In the genomic region with DNA sequence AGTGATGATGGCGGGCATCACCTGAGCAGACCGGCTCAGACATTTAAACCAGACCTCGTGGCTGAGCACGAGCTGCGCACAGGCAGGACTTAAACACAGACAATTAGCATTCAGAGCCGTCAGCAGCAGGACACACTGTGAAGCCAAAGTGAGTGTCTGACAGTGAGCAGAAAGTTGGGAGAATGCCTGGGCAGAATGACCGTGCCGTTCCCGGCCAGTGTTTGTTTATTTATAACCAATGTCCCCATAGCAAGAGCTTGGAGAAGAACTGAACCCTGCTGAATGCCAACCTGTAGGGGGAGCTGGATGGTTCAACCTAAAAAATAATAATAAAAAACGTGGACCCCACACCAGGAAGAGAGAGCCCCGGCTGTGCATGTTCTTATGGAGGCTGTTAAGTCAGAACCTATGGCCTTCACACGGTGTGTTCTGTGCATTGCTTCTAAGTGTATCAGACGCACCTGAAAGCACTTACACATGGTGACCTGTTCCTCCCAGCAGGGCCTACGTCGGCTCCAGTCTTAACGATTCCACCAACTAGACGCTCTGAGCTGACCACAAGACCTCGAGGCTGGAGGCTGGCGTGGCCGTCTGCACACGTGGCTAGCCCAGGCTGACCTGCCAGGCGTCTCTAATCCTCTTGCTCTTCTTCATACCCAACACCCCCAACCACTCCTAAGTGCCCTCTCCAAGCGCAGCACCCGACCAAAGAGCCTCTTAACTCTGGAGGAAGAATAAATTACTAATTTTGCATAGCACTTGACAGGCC, we compare ENCODE assay signal across 9 mouse cellular contexts. TPM values are rescaled to one million over a fixed set of nuclear protein-coding genes. Genes with fewer than 3 reads are reported as not detected.
DNase-seq lines count a peak whose midpoint lies in the region; ATAC-seq lines count a peak whose summit lies in the region.
"Had no signal": no experiment of that assay in that cellular context is flagged by ENCODE, and none has a peak within 500 bp of the region (broad histone marks: within the 10 kb centered on the region; RNA-seq: fewer than 3 reads in every experiment).

No protein-coding gene starts in this region.

- H3K9me3 ChIP-seq in heart, embryonic 12.5 days (replicated peaks): no peaks in the 10 kb centered on the region

- no peak overlapping the region for H3K9ac ChIP-seq in heart, embryonic 12.5 days

- no peaks in the 10 kb centered on the region for H3K27me3 ChIP-seq in heart, embryonic 12.5 days (replicated peaks)

- H3K4me3 ChIP-seq in heart, embryonic 12.5 days: no peak overlapping the region

- peaks cover 49% of the 10 kb centered on the region for H3K36me3 ChIP-seq in heart, embryonic 12.5 days

- H3K4me2 ChIP-seq in heart, embryonic 12.5 days: peak overlapping the region; percentile 39

- H3K27ac ChIP-seq in heart, embryonic 12.5 days (ENCODE audit: poor library complexity, severe bottlenecking): peak overlapping the region; percentile 76
- H3K27ac ChIP-seq: macrophage had no signal

- peak; percentile 56 for DNase-seq in ovary, postnatal 14 days (ENCODE audit: low spot score)
- DNase-seq in ovary, postnatal 10 days (ENCODE audit: low spot score): no peak
- DNase-seq in cerebellum, postnatal 10 days: peak; percentile 70 to 72
- DNase-seq in kidney, postnatal 25 days: peak; percentile 75 to 82
- DNase-seq in mesoderm, embryonic 11.5 days (ENCODE audit: low read depth, low spot score): peak; percentile 37
- DNase-seq in thymus, postnatal 10 days (ENCODE audit: low spot score in 2 of 2): no peak

- WGBS in heart, embryonic 12.5 days: 51% methylated on average over 24 of the region's 24 CpGs

- H3K4me1 ChIP-seq in heart, embryonic 12.5 days (replicated peaks): peaks cover 22% of the 10 kb centered on the region

- peak; percentile 24; the same call in 1 of the 2 replicates for ATAC-seq in heart, embryonic 12.5 days (ENCODE audit: insufficient number of reproducible peaks, low FRiP score)
- ATAC-seq in megakaryocyte-erythroid progenitor cell, adult 5-6 weeks (replicated peaks; ENCODE audit: low FRiP score, low TSS enrichment, poor library complexity, severe bottlenecking): no peak

RNA-seq across cellular contexts. Expression of gene Med24, which starts 7.6 kb away (rescaled TPM):
- polyA plus RNA-seq in heart, embryonic 12.5 days (2016; fragmentation: Nextera tagmentation; extraction: Ambion mirVana): 45.9 and 48.1 TPM in 2 replicates
- 62.2 and 78.6 TPM in 2 replicates for total RNA-seq in megakaryocyte-erythroid progenitor cell, adult 5-6 weeks (2014; fragmentation: Nextera tagmentation)
- 30.1 and 42.7 TPM in 2 replicates for total RNA-seq in megakaryocyte-erythroid progenitor cell, adult 5-6 weeks (2017)

RNA-seq across cellular contexts. Expression of gene Thra, which starts 18.8 kb away (rescaled TPM):
- 27.0 and 29.8 TPM in 2 replicates for polyA plus RNA-seq in heart, embryonic 12.5 days (2016; fragmentation: Nextera tagmentation; extraction: Ambion mirVana)
- 47.5 and 51.0 TPM in 2 replicates for total RNA-seq in megakaryocyte-erythroid progenitor cell, adult 5-6 weeks (2014; fragmentation: Nextera tagmentation)
- total RNA-seq in megakaryocyte-erythroid progenitor cell, adult 5-6 weeks (2017): 20.4 and 23.3 TPM in 2 replicates

RNA-seq across cellular contexts. Expression of gene Csf3, which starts 20.6 kb away (rescaled TPM):
- not detected in 2 replicates for polyA plus RNA-seq in heart, embryonic 12.5 days (2016; fragmentation: Nextera tagmentation; extraction: Ambion mirVana)
- total RNA-seq in megakaryocyte-erythroid progenitor cell, adult 5-6 weeks (2014; fragmentation: Nextera tagmentation): not detected in 2 replicates
- total RNA-seq in megakaryocyte-erythroid progenitor cell, adult 5-6 weeks (2017): not detected in 2 replicates
- polyA plus RNA-seq: macrophage had no signal

RNA-seq across cellular contexts. Expression of gene Psmd3, which starts 39.3 kb away (rescaled TPM):
- polyA plus RNA-seq in heart, embryonic 12.5 days (2016; fragmentation: Nextera tagmentation; extraction: Ambion mirVana): 184 and 190 TPM in 2 replicates
- 117 and 124 TPM in 2 replicates for total RNA-seq in megakaryocyte-erythroid progenitor cell, adult 5-6 weeks (2014; fragmentation: Nextera tagmentation)
- 84.5 and 117 TPM in 2 replicates for total RNA-seq in megakaryocyte-erythroid progenitor cell, adult 5-6 weeks (2017)

RNA-seq across cellular contexts. Expression of gene Nr1d1, which starts 53.5 kb away (rescaled TPM):
- polyA plus RNA-seq in heart, embryonic 12.5 days (2016; fragmentation: Nextera tagmentation; extraction: Ambion mirVana): 6.4 TPM in 2 replicates
- total RNA-seq in megakaryocyte-erythroid progenitor cell, adult 5-6 weeks (2014; fragmentation: Nextera tagmentation): 4.1 and 8.0 TPM in 2 replicates
- 0.34 and 1.3 TPM in 2 replicates for total RNA-seq in megakaryocyte-erythroid progenitor cell, adult 5-6 weeks (2017)

Comparison
In these comparisons a context has a peak if more than half of its experiments do, and no peak if none do; other contexts are left out.
1. DNase-seq: peak in ovary, postnatal 14 days (single experiment), cerebellum, postnatal 10 days (2 of 2), kidney, postnatal 25 days (2 of 2) and mesoderm, embryonic 11.5 days (single experiment); none in ovary, postnatal 10 days (single experiment) and thymus, postnatal 10 days (0 of 2).